ENCODE assay signal across 20 mouse cellular contexts in genomic region chr15:17180164-17180563, GRCm38 (mm10).
"Had no signal": no experiment of that assay in that cellular context is flagged by ENCODE, and none has a peak within 500 bp of the region (broad histone marks: within the 10 kb centered on the region; RNA-seq: fewer than 3 reads in every experiment).

No protein-coding gene starts in this region.

- H3K9me3 ChIP-seq: liver, embryonic 13.5 days; midbrain, embryonic 15.5 days; neural tube, embryonic 12.5 days; neural tube, embryonic 15.5 days had no signal

- H3K4me3 ChIP-seq: layer of hippocampus, adult 2 months; liver, embryonic 13.5 days; midbrain, embryonic 15.5 days; myocyte; neural tube, embryonic 12.5 days; neural tube, embryonic 15.5 days had no signal

- H3K27me3 ChIP-seq: liver, embryonic 13.5 days; midbrain, embryonic 15.5 days; neural tube, embryonic 12.5 days; neural tube, embryonic 15.5 days had no signal

- DNase-seq: kidney, adult 11 months; kidney, adult 8-10 months; kidney, postnatal 14 days; layer of hippocampus, adult 9-11 months; liver, embryonic 13.5 days; lung, adult 2 months; lung, postnatal 14 days; lung, postnatal 4 days; right cerebral cortex, adult 18-20 months; right cerebral cortex, postnatal 14 days; right cerebral cortex, postnatal 4 days; thymus, adult 2 months; thymus, postnatal 14 days; thymus, postnatal 4 days had no signal

- H3K4me2 ChIP-seq: liver, embryonic 13.5 days; midbrain, embryonic 15.5 days; neural tube, embryonic 12.5 days; neural tube, embryonic 15.5 days had no signal

- H3K9ac ChIP-seq: liver, embryonic 13.5 days; midbrain, embryonic 15.5 days; neural tube, embryonic 12.5 days; neural tube, embryonic 15.5 days had no signal

- H3K4me1 ChIP-seq: liver, embryonic 13.5 days; midbrain, embryonic 15.5 days; neural tube, embryonic 12.5 days; neural tube, embryonic 15.5 days had no signal

- H3K27ac ChIP-seq: layer of hippocampus, adult 2 months; liver, embryonic 13.5 days; midbrain, embryonic 15.5 days; neural tube, embryonic 12.5 days; neural tube, embryonic 15.5 days; stomach, postnatal 0 days had no signal

- H3K36me3 ChIP-seq: liver, embryonic 13.5 days; midbrain, embryonic 15.5 days; neural tube, embryonic 12.5 days; neural tube, embryonic 15.5 days had no signal

- ATAC-seq: midbrain, embryonic 15.5 days had no signal
